Mouse (Mus musculus): ENCODE results near the gene Thada. TPM values are rescaled to one million over a fixed set of nuclear protein-coding genes. Genes with fewer than 3 reads are reported as not detected.

The Thada gene
- total and polyA plus RNA-seq, 3 experiments, result 5.0 to 8.3 (median 7.7) TPM

GRCm38 (mm10) chr17:84419326-84420275 is 46.4 kb downstream of the Thada start:
- WGBS, result 65% methylated on average over 11 of the region's 11 CpGs
- H3K4me3 ChIP-seq, result no peak overlapping the region
- no peaks in the 10 kb centered on the region for H3K27me3 ChIP-seq (ENCODE audit: control insufficient read depth, insufficient read depth, low read length)
- DNase-seq, result no peak
- peaks cover 3% of the 10 kb centered on the region; the same call in 1 of the 2 replicates for H3K36me3 ChIP-seq (ENCODE audit: control insufficient read depth, insufficient read depth, low read length)
- H3K4me1 ChIP-seq (ENCODE audit: control insufficient read depth, insufficient read depth, low read length), result peaks cover 2% of the 10 kb centered on the region
- no peaks in the 10 kb centered on the region for H3K79me2 ChIP-seq (replicated peaks; ENCODE audit: control insufficient read depth, insufficient read depth, low read length)
- H3K27ac ChIP-seq, result no peak overlapping the region
- intact Hi-C loops (cut with DNase I), result loop anchor here (2.0 to 10.0 kb wide), 2 partner anchors 61 to 545 kb away; no protein-coding TSS in a partner anchor
- no peak for TF ChIP-seq POLR2A (IDR thresholded peaks at IDR 0.05; ENCODE audit: insufficient read depth, low read depth, low read length)
- no peak for TF ChIP-seq EP300 (IDR thresholded peaks at IDR 0.05; ENCODE audit: insufficient read depth, low read depth, low read length)
- peak; percentile 5; the same call in 1 of the 2 replicates for TF ChIP-seq CTCF (IDR thresholded peaks at IDR 0.05)
- no peak overlapping the region for H3K9ac ChIP-seq (ENCODE audit: low read depth, low read length)

GRCm38 (mm10) chr17:84415936-84416335 is 50.1 kb downstream of the Thada start:
- intact Hi-C loops (cut with DNase I), result no loop called here
- H3K27me3 ChIP-seq (ENCODE audit: control insufficient read depth, insufficient read depth, low read length), result no peaks in the 10 kb centered on the region
- no peak overlapping the region for H3K4me3 ChIP-seq
- H3K27ac ChIP-seq, result no peak overlapping the region
- no peak for TF ChIP-seq POLR2A (IDR thresholded peaks at IDR 0.05; ENCODE audit: insufficient read depth, low read depth, low read length)
- TF ChIP-seq CTCF (IDR thresholded peaks at IDR 0.05), result no peak
- no peak for TF ChIP-seq EP300 (IDR thresholded peaks at IDR 0.05; ENCODE audit: insufficient read depth, low read depth, low read length)
- H3K36me3 ChIP-seq (ENCODE audit: control insufficient read depth, insufficient read depth, low read length), result no peaks in the 10 kb centered on the region
- WGBS, result 90% methylated on average over 3 of the region's 3 CpGs
- no peak overlapping the region for H3K9ac ChIP-seq (ENCODE audit: low read depth, low read length)
- no peaks in the 10 kb centered on the region for H3K4me1 ChIP-seq (ENCODE audit: control insufficient read depth, insufficient read depth, low read length)
- no peak for DNase-seq
- no peaks in the 10 kb centered on the region for H3K79me2 ChIP-seq (replicated peaks; ENCODE audit: control insufficient read depth, insufficient read depth, low read length)

GRCm38 (mm10) chr17:84408731-84409130 is 57.3 kb downstream of the Thada start:
- no peak for DNase-seq
- Histone ChIP-seq H3K4me3 (no peak overlapping the region), H3K79me2 (replicated peaks; ENCODE audit: control insufficient read depth, insufficient read depth, low read length) (no peaks in the 10 kb centered on the region), H3K36me3 (ENCODE audit: control insufficient read depth, insufficient read depth, low read length) (peaks cover 4% of the 10 kb centered on the region; the same call in 1 of the 2 replicates), H3K9ac (ENCODE audit: low read depth, low read length) (no peak overlapping the region), H3K27me3 (ENCODE audit: control insufficient read depth, insufficient read depth, low read length) (no peaks in the 10 kb centered on the region), H3K4me1 (ENCODE audit: control insufficient read depth, insufficient read depth, low read length) (peaks cover 1% of the 10 kb centered on the region; the same call in 1 of the 2 replicates), H3K27ac (no peak overlapping the region)
- intact Hi-C loops (cut with DNase I), result no loop called here
- WGBS, result 81% methylated on average over 1 of the region's 1 CpGs
- TF ChIP-seq CTCF (IDR thresholded peaks at IDR 0.05), result no peak
- no peak for TF ChIP-seq POLR2A (IDR thresholded peaks at IDR 0.05; ENCODE audit: insufficient read depth, low read depth, low read length)
- no peak for TF ChIP-seq EP300 (IDR thresholded peaks at IDR 0.05; ENCODE audit: insufficient read depth, low read depth, low read length)

- H3K27ac ChIP-seq, result no peak overlapping the region
- H3K4me3 ChIP-seq, result 0 out of 2 replicates have a peak overlapping the region, but pooled peaks have one; percentile 3
- H3K79me2 ChIP-seq (replicated peaks; ENCODE audit: control insufficient read depth, insufficient read depth, low read length), result no peaks in the 10 kb centered on the region
- WGBS, result 39% methylated on average over 6 of the region's 6 CpGs
- peaks cover 4% of the 10 kb centered on the region; the same call in 1 of the 2 replicates for H3K36me3 ChIP-seq (ENCODE audit: control insufficient read depth, insufficient read depth, low read length)
- TF ChIP-seq EP300 (IDR thresholded peaks at IDR 0.05; ENCODE audit: insufficient read depth, low read depth, low read length), result no peak
- no peak for TF ChIP-seq CTCF (IDR thresholded peaks at IDR 0.05)
- TF ChIP-seq POLR2A (IDR thresholded peaks at IDR 0.05; ENCODE audit: insufficient read depth, low read depth, low read length), result no peak
- peaks cover 6% of the 10 kb centered on the region for H3K4me1 ChIP-seq (ENCODE audit: control insufficient read depth, insufficient read depth, low read length)
- no peak overlapping the region for H3K9ac ChIP-seq (ENCODE audit: low read depth, low read length)
- DNase-seq, result peak; percentile 35 to 55
- intact Hi-C loops (cut with DNase I), result no loop called here
- H3K27me3 ChIP-seq (ENCODE audit: control insufficient read depth, insufficient read depth, low read length), result no peaks in the 10 kb centered on the region
Measured at GRCm38 (mm10) chr17:84405616-84406015, 60.4 kb downstream of the Thada start.

GRCm38 (mm10) chr17:84401796-84402195 is 64.2 kb downstream of the Thada start:
- peaks cover 2% of the 10 kb centered on the region; the same call in 1 of the 2 replicates for H3K36me3 ChIP-seq (ENCODE audit: control insufficient read depth, insufficient read depth, low read length)

More at GRCm38 (mm10) chr17:84401796-84402195, 64.2 kb downstream of the Thada start:
- Histone ChIP-seq H3K27ac (peak overlapping the region; percentile 58), H3K4me3 (no peak overlapping the region), H3K27me3 (ENCODE audit: control insufficient read depth, insufficient read depth, low read length) (no peaks in the 10 kb centered on the region), H3K9ac (ENCODE audit: low read depth, low read length) (no peak overlapping the region), H3K79me2 (replicated peaks; ENCODE audit: control insufficient read depth, insufficient read depth, low read length) (no peaks in the 10 kb centered on the region), H3K4me1 (ENCODE audit: control insufficient read depth, insufficient read depth, low read length) (peaks cover 8% of the 10 kb centered on the region)
- intact Hi-C loops (cut with DNase I), result no loop called here
- TF ChIP-seq EP300 (IDR thresholded peaks at IDR 0.05; ENCODE audit: insufficient read depth, low read depth, low read length) (no peak), CTCF (IDR thresholded peaks at IDR 0.05) (no peak), POLR2A (IDR thresholded peaks at IDR 0.05; ENCODE audit: insufficient read depth, low read depth, low read length) (no peak)
- 63% methylated on average over 5 of the region's 5 CpGs for WGBS
- DNase-seq, result peak; percentile 29 to 61

All from heart, adult 2 months (tissue).